Mouse (Mus musculus) embryonic facial prominence, embryonic 14.5 days (tissue): Measurements from ENCODE around the gene Ctsw. TPM values are rescaled to one million over a fixed set of nuclear protein-coding genes. Genes with fewer than 3 reads are reported as not detected.
"Not testable (repeated sequence)": the region's sequence is repeated elsewhere in the genome, so short reads cannot be mapped to it uniquely, and the experiment has no call there.

ENCODE experiments used
- ATAC-seq: fragments of 200-750 bp; cut with Nextera tagmentation; 2 replicates; pipeline ENCODE4 v1.8.0; 2017; ENCODE audit warnings: low read depth, moderate number of reproducible peaks, moderate TSS enrichment
- DNase-seq: peaks from one replicate; pipeline ENCODE4 v3.0.0-alpha.2; 2015; ENCODE audit warnings: low spot score
- H3K27ac ChIP-seq: fragments of 300-500 bp; sonication (generic); replicated peaks from 2 replicates; pipeline ENCODE4 v1.5.1; 2014; ENCODE audit warnings: low read depth, mild to moderate bottlenecking, low read length, moderate library complexity
- H3K27me3 ChIP-seq: fragments of 300-500 bp; sonication (generic); replicated peaks from 2 replicates; pipeline ENCODE4 v1.6.1; 2014; ENCODE audit warnings: low read length; ENCODE audit not compliant: control insufficient read depth, insufficient read depth
- H3K36me3 ChIP-seq: fragments of 300-500 bp; sonication (generic); 2 replicates; pipeline ENCODE4 v1.6.1; 2014; ENCODE audit warnings: low read length, mixed read lengths; ENCODE audit not compliant: control insufficient read depth, insufficient read depth
- H3K4me1 ChIP-seq: fragments of 300-500 bp; sonication (generic); 2 replicates; pipeline ENCODE4 v1.6.1; 2014; ENCODE audit warnings: antibody characterized with exemption, low read length; ENCODE audit not compliant: control insufficient read depth, insufficient read depth
- H3K4me2 ChIP-seq: fragments of 300-500 bp; sonication (generic); 2 replicates; pipeline ENCODE4 v1.6.1; 2014; ENCODE audit warnings: low read depth, mild to moderate bottlenecking, low read length, moderate library complexity, mixed read lengths
- H3K4me3 ChIP-seq: fragments of 300-500 bp; sonication (generic); 2 replicates; pipeline ENCODE4 v1.5.1; 2014; ENCODE audit warnings: low read depth, mild to moderate bottlenecking, low read length
- H3K9ac ChIP-seq: fragments of 300-500 bp; sonication (generic); 2 replicates; pipeline ENCODE4 v1.6.1; 2014; ENCODE audit warnings: low read depth, mild to moderate bottlenecking, low read length, moderate library complexity, mixed read lengths
- H3K9me3 ChIP-seq: fragments of 300-500 bp; sonication (generic); 2 replicates; pipeline ENCODE4 v1.6.1; 2016; ENCODE audit warnings: low read length; ENCODE audit not compliant: control insufficient read depth
- WGBS: fragments of 180-500 bp; shearing (Covaris S2); extraction: QIAGEN DNeasy Blood & Tissue Kit; methylation state at CpG from one replicate; pipeline ENCODE4 v1.1.7; 2014; 5-methylcytosine and 5-hydroxymethylcytosine counted together
- polyA plus RNA-seq: library from polyadenylated mRNA; unstranded; fragments of >200 nt; fragmentation: Nextera tagmentation; extraction: Ambion mirVana; gene quantifications from 2 replicates; pipeline ENCODE4 v1.2.1, GENCODE M21; 2014

Ctsw gene
- polyA plus RNA-seq, 1 experiment from 2014 or later, result 0.85 TPM

- Histone ChIP-seq H3K9me3 (no peaks in the 10 kb centered on the region), H3K4me3 (peak within 1 kb of the TSS; percentile 93), H3K9ac (peak within 1 kb of the TSS; percentile 96), H3K27me3 (no peaks in the 10 kb centered on the region), H3K4me2 (peak within 1 kb of the TSS; percentile 73), H3K27ac (peak within 1 kb of the TSS; percentile 98), H3K36me3 (peaks cover 43% of the 10 kb centered on the region), H3K4me1 (peaks cover 12% of the 10 kb centered on the region)
- under 1% methylated on average over 44 of the region's 62 CpGs for WGBS
- ATAC-seq, result peak; percentile 69
- peak; percentile 98 for DNase-seq
Measured at GRCm38 (mm10) chr19:5490313-5490897, 22.1 kb upstream of the Ctsw start, which contains the start of gene Cfl1. TSS of gene Cfl1 (plus strand) at chr19:5490455.

- H3K36me3 ChIP-seq, result peaks cover 45% of the 10 kb centered on the region
- WGBS, result 47% methylated on average over 10 of the region's 10 CpGs
- H3K9me3 ChIP-seq, DNase-seq, ATAC-seq, H3K27me3 ChIP-seq: not testable (repeated sequence)
- H3K27ac ChIP-seq, result peak overlapping the region; percentile 98
- H3K4me3 ChIP-seq, result peak overlapping the region; percentile 93
- peaks cover 12% of the 10 kb centered on the region for H3K4me1 ChIP-seq
- H3K4me2 ChIP-seq, result peak overlapping the region; percentile 73
- 0 out of 2 replicates have a peak overlapping the region, but pooled peaks have one; percentile 96 for H3K9ac ChIP-seq
Measured at GRCm38 (mm10) chr19:5489721-5490120, 21.4 kb upstream of the Ctsw start.

GRCm38 (mm10) chr19:5488878-5489571, 20.7 kb upstream of the Ctsw start:
- H3K27me3 ChIP-seq, result no peaks in the 10 kb centered on the region
- peak overlapping the region; percentile 98 for H3K27ac ChIP-seq
- H3K9me3 ChIP-seq, result no peaks in the 10 kb centered on the region
- H3K4me3 ChIP-seq, result peak overlapping the region; percentile 55
- peaks cover 44% of the 10 kb centered on the region for H3K36me3 ChIP-seq
- peaks cover 12% of the 10 kb centered on the region for H3K4me1 ChIP-seq
- ATAC-seq (peak; percentile 83), DNase-seq (peak; percentile 99)
- 0% methylated on average over 24 of the region's 26 CpGs for WGBS
- peak overlapping the region; percentile 68 for H3K9ac ChIP-seq
- H3K4me2 ChIP-seq, result peak overlapping the region; percentile 73

- peak; percentile 65 for ATAC-seq
- Histone ChIP-seq H3K9me3 (no peaks in the 10 kb centered on the region), H3K36me3 (peaks cover 44% of the 10 kb centered on the region), H3K4me2 (peak within 1 kb of the TSS; percentile 73), H3K4me3 (peak within 1 kb of the TSS; percentile 55), H3K27me3 (no peaks in the 10 kb centered on the region), H3K9ac (peak within 1 kb of the TSS; percentile 68), H3K4me1 (peaks cover 12% of the 10 kb centered on the region), H3K27ac (peak within 1 kb of the TSS; percentile 98)
- DNase-seq, result peak; percentile 98
- under 1% methylated on average over 36 of the region's 39 CpGs for WGBS
Measured at GRCm38 (mm10) chr19:5487768-5488550, 19.7 kb upstream of the Ctsw start, which contains the start of gene Mus81. TSS of gene Mus81 (minus strand) at chr19:5488402.

GRCm38 (mm10) chr19:5486771-5487170, 18.5 kb upstream of the Ctsw start:
- no peak for DNase-seq
- Histone ChIP-seq H3K36me3 (peaks cover 47% of the 10 kb centered on the region), H3K27me3 (no peaks in the 10 kb centered on the region), H3K9ac (peak overlapping the region; percentile 19; the same call in 1 of the 2 replicates), H3K4me2 (peak overlapping the region; percentile 73), H3K4me3 (peak overlapping the region; percentile 55; the same call in 1 of the 2 replicates), H3K9me3 (no peaks in the 10 kb centered on the region), H3K4me1 (peaks cover 12% of the 10 kb centered on the region), H3K27ac (0 out of 2 replicates have a peak overlapping the region, but pooled peaks have one; percentile 98)
- WGBS, result 83% methylated on average over 4 of the region's 4 CpGs
- no peak for ATAC-seq

GRCm38 (mm10) chr19:5486286-5486685, 18.0 kb upstream of the Ctsw start:
- Histone ChIP-seq H3K36me3 (peaks cover 52% of the 10 kb centered on the region), H3K27me3 (no peaks in the 10 kb centered on the region), H3K4me1 (peaks cover 12% of the 10 kb centered on the region), H3K4me2 (no peak overlapping the region), H3K4me3 (no peak overlapping the region), H3K9ac (peak overlapping the region; percentile 19; the same call in 1 of the 2 replicates), H3K9me3 (no peaks in the 10 kb centered on the region), H3K27ac (no peak overlapping the region)
- DNase-seq, result peak; percentile 56
- no peak for ATAC-seq
- 83% methylated on average over 8 of the region's 8 CpGs for WGBS

- Histone ChIP-seq H3K27me3 (no peaks in the 10 kb centered on the region), H3K4me3 (no peak overlapping the region), H3K9ac (no peak overlapping the region), H3K36me3 (peaks cover 56% of the 10 kb centered on the region), H3K9me3 (no peaks in the 10 kb centered on the region), H3K4me2 (no peak overlapping the region), H3K4me1 (peaks cover 12% of the 10 kb centered on the region), H3K27ac (no peak overlapping the region)
- DNase-seq (no peak), ATAC-seq (no peak)
- WGBS, result 88% methylated on average over 7 of the region's 7 CpGs
Measured at GRCm38 (mm10) chr19:5485821-5486220, 17.5 kb upstream of the Ctsw start.

- H3K4me2 ChIP-seq, result no peak overlapping the region
- H3K9ac ChIP-seq, result no peak overlapping the region
- no peaks in the 10 kb centered on the region for H3K9me3 ChIP-seq
- H3K27ac ChIP-seq, result no peak overlapping the region
- peaks cover 61% of the 10 kb centered on the region for H3K36me3 ChIP-seq
- WGBS, result 93% methylated on average over 8 of the region's 8 CpGs
- ATAC-seq (no peak), DNase-seq (no peak)
- peaks cover 12% of the 10 kb centered on the region for H3K4me1 ChIP-seq
- no peaks in the 10 kb centered on the region for H3K27me3 ChIP-seq
- no peak overlapping the region for H3K4me3 ChIP-seq
Measured at GRCm38 (mm10) chr19:5485371-5485770, 17.1 kb upstream of the Ctsw start.
